ENCODE assay signal across 14 mouse cellular contexts in genomic region chr2:163798411-163798810, GRCm38 (mm10). TPM values are rescaled to one million over a fixed set of nuclear protein-coding genes. Genes with fewer than 3 reads are reported as not detected.
DNase-seq lines count a peak whose midpoint lies in the region; ATAC-seq lines count a peak whose summit lies in the region.
"Had no signal": no experiment of that assay in that cellular context is flagged by ENCODE, and none has a peak within 500 bp of the region (broad histone marks: within the 10 kb centered on the region; RNA-seq: fewer than 3 reads in every experiment).

No protein-coding gene starts in this region.

- no peak for ATAC-seq in midbrain, embryonic 11.5 days (ENCODE audit: low FRiP score)
- no peak for ATAC-seq in midbrain, embryonic 15.5 days (replicated peaks)
- no peak for ATAC-seq in activated CD4-positive, CD25-positive, alpha-beta regulatory T cell, adult 4 months
- ATAC-seq in neural tube, embryonic 15.5 days (ENCODE audit: low FRiP score) = no peak
- ATAC-seq: hindbrain, embryonic 16.5 days had no signal

- H3K9me3 ChIP-seq in midbrain, embryonic 11.5 days (ENCODE audit: control insufficient read depth, low read length) = no peaks in the 10 kb centered on the region
- H3K9me3 ChIP-seq in midbrain, embryonic 15.5 days = no peaks in the 10 kb centered on the region
- H3K9me3 ChIP-seq in neural tube, embryonic 15.5 days (replicated peaks) = no peaks in the 10 kb centered on the region

- WGBS in midbrain, embryonic 11.5 days = 76% methylated on average over 7 of the region's 7 CpGs
- WGBS in midbrain, embryonic 15.5 days = 80% methylated on average over 7 of the region's 7 CpGs
- WGBS in neural tube, embryonic 15.5 days = 86% methylated on average over 7 of the region's 7 CpGs

- DNase-seq in midbrain, embryonic 11.5 days (ENCODE audit: low spot score, missing footprints) = peak; percentile 54
- peak; percentile 47 for DNase-seq in forelimb bud, embryonic 11.5 days (ENCODE audit: low read depth, low spot score)
- DNase-seq in heart, postnatal 4 days = peak; percentile 58
- DNase-seq in ovary, postnatal 36 days (ENCODE audit: low spot score) = peak; percentile 47
- no peak for DNase-seq in kidney, postnatal 36 days
- DNase-seq: layer of hippocampus, postnatal 36 days; spleen, adult 18-20 months had no signal

- no peak overlapping the region for H3K9ac ChIP-seq in midbrain, embryonic 11.5 days (ENCODE audit: low read length)
- no peak overlapping the region for H3K9ac ChIP-seq in midbrain, embryonic 15.5 days
- no peak overlapping the region for H3K9ac ChIP-seq in neural tube, embryonic 15.5 days (replicated peaks)

- H3K36me3 ChIP-seq in midbrain, embryonic 11.5 days (ENCODE audit: control insufficient read depth, insufficient read depth, low read length) = no peaks in the 10 kb centered on the region
- H3K36me3 ChIP-seq in midbrain, embryonic 15.5 days (replicated peaks) = no peaks in the 10 kb centered on the region
- H3K36me3 ChIP-seq in neural tube, embryonic 15.5 days = no peaks in the 10 kb centered on the region

- no peaks in the 10 kb centered on the region for H3K4me1 ChIP-seq in midbrain, embryonic 11.5 days (ENCODE audit: control insufficient read depth, insufficient read depth, low read length)
- H3K4me1 ChIP-seq in midbrain, embryonic 15.5 days = no peaks in the 10 kb centered on the region
- no peaks in the 10 kb centered on the region for H3K4me1 ChIP-seq in neural tube, embryonic 15.5 days

- H3K27ac ChIP-seq in midbrain, embryonic 11.5 days (ENCODE audit: low read depth, low read length) = no peak overlapping the region
- no peak overlapping the region for H3K27ac ChIP-seq in midbrain, embryonic 15.5 days
- no peak overlapping the region for H3K27ac ChIP-seq in neural tube, embryonic 15.5 days (replicated peaks)

- no peak overlapping the region for H3K4me2 ChIP-seq in midbrain, embryonic 11.5 days
- no peak overlapping the region for H3K4me2 ChIP-seq in midbrain, embryonic 15.5 days
- no peak overlapping the region for H3K4me2 ChIP-seq in neural tube, embryonic 15.5 days

- no peak overlapping the region for H3K4me3 ChIP-seq in midbrain, embryonic 11.5 days (ENCODE audit: low read depth, low read length)
- no peak overlapping the region for H3K4me3 ChIP-seq in midbrain, embryonic 15.5 days
- no peak overlapping the region for H3K4me3 ChIP-seq in neural tube, embryonic 15.5 days (replicated peaks)

- no peaks in the 10 kb centered on the region for H3K27me3 ChIP-seq in midbrain, embryonic 11.5 days (ENCODE audit: control insufficient read depth, insufficient read depth, low read length)
- no peaks in the 10 kb centered on the region for H3K27me3 ChIP-seq in midbrain, embryonic 15.5 days (replicated peaks)
- H3K27me3 ChIP-seq in neural tube, embryonic 15.5 days (replicated peaks) = no peaks in the 10 kb centered on the region

RNA-seq across cellular contexts. Expression of gene Ccn5, which starts 22.2 kb away (rescaled TPM):
- polyA plus RNA-seq in midbrain, embryonic 11.5 days (2014; fragmentation: Nextera tagmentation; extraction: Ambion mirVana) = 0.40 and 0.54 TPM in 2 replicates
- polyA plus RNA-seq in midbrain, embryonic 15.5 days (2015; fragmentation: Nextera tagmentation; extraction: Ambion mirVana) = 0.28 and 0.68 TPM in 2 replicates
- 1 to 10 TPM in 1 of 2 experiments, under 1 TPM in 1; 0.98 to 1.5 TPM for total RNA-seq in heart, postnatal 4 days (2021)
- polyA plus RNA-seq in activated CD4-positive, CD25-positive, alpha-beta regulatory T cell, adult 4 months (2017; shearing (Covaris generic)) = not detected
- 0.31 and 0.54 TPM in 2 replicates for polyA plus RNA-seq in neural tube, embryonic 15.5 days (2015; fragmentation: Nextera tagmentation; extraction: Ambion mirVana)

RNA-seq across cellular contexts. Expression of gene Ada, which starts 48.4 kb away (rescaled TPM):
- polyA plus RNA-seq in midbrain, embryonic 11.5 days (2014; fragmentation: Nextera tagmentation; extraction: Ambion mirVana) = 5.6 and 6.1 TPM in 2 replicates
- polyA plus RNA-seq in midbrain, embryonic 15.5 days (2015; fragmentation: Nextera tagmentation; extraction: Ambion mirVana) = 3.9 TPM in 2 replicates
- total RNA-seq in heart, postnatal 4 days (2021) = 1 to 10 TPM; 1.8 to 2.4 TPM
- 10 to 100 TPM in 1 of 2 experiments, 1 to 10 TPM in 1; 8.1 to 10.8 TPM for polyA plus RNA-seq in activated CD4-positive, CD25-positive, alpha-beta regulatory T cell, adult 4 months (2017; shearing (Covaris generic))
- polyA plus RNA-seq in neural tube, embryonic 15.5 days (2015; fragmentation: Nextera tagmentation; extraction: Ambion mirVana) = 4.2 and 10.1 TPM in 2 replicates

RNA-seq across cellular contexts. Expression of gene Kcnk15, which starts 55.0 kb away (rescaled TPM):
- polyA plus RNA-seq in midbrain, embryonic 11.5 days (2014; fragmentation: Nextera tagmentation; extraction: Ambion mirVana) = not detected in 2 replicates
- 0.22 TPM in 1 of 2 replicates, not detected in the other for polyA plus RNA-seq in midbrain, embryonic 15.5 days (2015; fragmentation: Nextera tagmentation; extraction: Ambion mirVana)
- total RNA-seq in heart, postnatal 4 days (2021) = not detected
- polyA plus RNA-seq in activated CD4-positive, CD25-positive, alpha-beta regulatory T cell, adult 4 months (2017; shearing (Covaris generic)) = not detected
- 0.24 TPM in 1 of 2 replicates, not detected in the other for polyA plus RNA-seq in neural tube, embryonic 15.5 days (2015; fragmentation: Nextera tagmentation; extraction: Ambion mirVana)
- total RNA-seq: ES-E14; layer of hippocampus, postnatal 36 days; megakaryocyte progenitor cell, adult 5-6 weeks had no signal
- polyA plus RNA-seq: neural tube, embryonic 11.5 days had no signal

Comparison
In these comparisons a context has a peak if more than half of its experiments do, and no peak if none do; other contexts are left out.
1. DNase-seq: peak in midbrain, embryonic 11.5 days (single experiment), forelimb bud, embryonic 11.5 days (single experiment), heart, postnatal 4 days (single experiment) and ovary, postnatal 36 days (single experiment); none in kidney, postnatal 36 days (0 of 2).